Mouse (Mus musculus): ENCODE measurements around the gene Foxp1. TPM values are rescaled to one million over a fixed set of nuclear protein-coding genes. Genes with fewer than 3 reads are reported as not detected.

Gene Foxp1
- polyA plus RNA-seq, 1 experiment from 2014 or later, result 148 TPM

DNA sequence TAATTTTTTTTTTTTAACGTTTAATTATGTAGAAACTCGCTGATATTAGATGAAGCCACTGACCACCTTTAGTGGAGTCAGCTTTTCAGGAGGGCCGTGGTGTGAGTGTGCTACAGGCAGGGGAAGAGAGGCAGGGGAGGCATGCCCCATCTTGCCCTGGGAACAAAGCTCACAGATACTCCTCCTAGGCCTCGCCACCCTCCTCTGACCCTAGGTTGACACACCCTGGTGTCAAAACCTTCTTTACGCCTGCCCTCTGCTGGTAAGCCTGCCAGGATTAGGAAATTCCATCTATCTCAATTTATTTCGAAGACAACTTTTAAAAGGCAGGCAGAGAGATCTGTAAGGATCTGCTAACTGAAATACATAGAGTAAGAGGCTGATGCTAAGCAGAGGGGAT, 489.5 kb downstream of the Foxp1 start:
- ATAC-seq (replicated peaks; ENCODE audit: insufficient number of reproducible peaks, low FRiP score, low TSS enrichment, low read depth) (no peak), DNase-seq (ENCODE audit: low spot score) (peak; percentile 59)
- 38% methylated on average over 6 of the region's 6 CpGs for WGBS
- H3K27ac ChIP-seq (replicated peaks; ENCODE audit: low read depth, low read length), result no peak overlapping the region
- H3K9ac ChIP-seq (replicated peaks; ENCODE audit: low read length), result no peak overlapping the region
- H3K4me1 ChIP-seq (ENCODE audit: control insufficient read depth, insufficient read depth, low read length), result no peaks in the 10 kb centered on the region
- no peaks in the 10 kb centered on the region for H3K36me3 ChIP-seq (replicated peaks; ENCODE audit: control insufficient read depth, insufficient read depth, low read depth, low read length)
- no peaks in the 10 kb centered on the region for H3K9me3 ChIP-seq (replicated peaks; ENCODE audit: control insufficient read depth, low read length)
- H3K4me2 ChIP-seq (ENCODE audit: low read depth, low read length), result no peak overlapping the region
- no peaks in the 10 kb centered on the region for H3K27me3 ChIP-seq (ENCODE audit: control insufficient read depth, insufficient read depth, low read length)
- no peak overlapping the region for H3K4me3 ChIP-seq (ENCODE audit: low read depth, low read length)

DNA sequence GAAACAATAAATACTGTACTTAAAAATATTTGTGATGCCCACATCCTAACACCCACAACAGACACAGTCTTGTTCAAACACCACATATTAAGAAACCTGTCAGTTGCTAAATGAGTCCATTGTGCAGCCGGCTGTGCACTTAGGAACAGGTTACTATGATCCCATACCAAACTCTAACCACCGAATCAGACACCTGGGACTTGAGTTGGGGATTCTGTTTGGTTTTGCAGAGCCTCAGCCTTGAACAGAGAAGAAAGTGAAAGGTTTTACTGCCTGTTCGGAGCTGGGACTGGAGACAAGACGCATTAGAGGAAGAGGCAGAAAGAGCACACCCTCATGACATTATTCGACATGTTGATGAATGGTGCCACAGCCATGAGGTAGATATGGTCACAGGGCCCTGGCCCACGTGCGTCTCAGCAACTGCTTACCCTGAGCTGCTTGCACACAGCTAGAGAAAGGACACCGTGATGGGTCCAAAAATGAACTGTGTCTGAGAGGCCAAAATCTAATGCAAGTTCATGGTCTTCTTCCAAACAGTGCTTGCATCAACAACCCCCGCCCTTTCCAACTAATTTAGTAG, 491.1 kb downstream of the Foxp1 start:
- 72% methylated on average over 9 of the region's 9 CpGs for WGBS
- Histone ChIP-seq H3K36me3 (replicated peaks; ENCODE audit: control insufficient read depth, insufficient read depth, low read depth, low read length) (no peaks in the 10 kb centered on the region), H3K9ac (replicated peaks; ENCODE audit: low read length) (no peak overlapping the region), H3K27ac (replicated peaks; ENCODE audit: low read depth, low read length) (no peak overlapping the region), H3K4me3 (ENCODE audit: low read depth, low read length) (no peak overlapping the region), H3K27me3 (ENCODE audit: control insufficient read depth, insufficient read depth, low read length) (no peaks in the 10 kb centered on the region), H3K4me2 (ENCODE audit: low read depth, low read length) (no peak overlapping the region), H3K9me3 (replicated peaks; ENCODE audit: control insufficient read depth, low read length) (no peaks in the 10 kb centered on the region), H3K4me1 (ENCODE audit: control insufficient read depth, insufficient read depth, low read length) (no peaks in the 10 kb centered on the region; the same call in 1 of the 2 replicates)
- no peak for ATAC-seq (replicated peaks; ENCODE audit: insufficient number of reproducible peaks, low FRiP score, low TSS enrichment, low read depth)
- DNase-seq (ENCODE audit: low spot score), result no peak

DNA sequence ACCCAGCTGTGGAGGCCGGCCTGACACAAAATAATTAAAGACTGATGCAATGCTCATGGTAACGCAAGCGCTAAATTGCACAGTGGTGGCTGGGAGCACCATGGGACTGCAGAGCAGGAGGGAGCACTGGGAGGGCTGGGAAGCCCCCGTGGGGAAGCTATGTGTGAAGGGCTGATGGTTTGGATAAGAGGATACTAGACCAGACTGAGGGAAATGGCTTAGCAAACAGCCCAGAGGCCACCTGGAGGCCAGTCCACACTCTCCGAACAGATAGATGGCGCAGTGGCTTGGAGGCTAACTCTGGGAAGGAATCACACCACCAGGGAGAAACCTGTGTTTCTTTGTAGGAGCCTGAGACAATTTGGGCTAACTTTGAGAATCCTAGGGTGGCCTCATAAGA, 492.3 kb downstream of the Foxp1 start:
- H3K27me3 ChIP-seq (ENCODE audit: control insufficient read depth, insufficient read depth, low read length), result no peaks in the 10 kb centered on the region
- H3K9ac ChIP-seq (replicated peaks; ENCODE audit: low read length), result no peak overlapping the region
- H3K4me1 ChIP-seq (ENCODE audit: control insufficient read depth, insufficient read depth, low read length), result no peaks in the 10 kb centered on the region; the same call in 1 of the 2 replicates
- ATAC-seq (replicated peaks; ENCODE audit: insufficient number of reproducible peaks, low FRiP score, low TSS enrichment, low read depth) (no peak), DNase-seq (ENCODE audit: low spot score) (peak; percentile 61)
- no peaks in the 10 kb centered on the region for H3K9me3 ChIP-seq (replicated peaks; ENCODE audit: control insufficient read depth, low read length)
- no peak overlapping the region for H3K4me2 ChIP-seq (ENCODE audit: low read depth, low read length)
- no peak overlapping the region for H3K4me3 ChIP-seq (ENCODE audit: low read depth, low read length)
- WGBS, result 26% methylated on average over 6 of the region's 6 CpGs
- H3K27ac ChIP-seq (replicated peaks; ENCODE audit: low read depth, low read length), result no peak overlapping the region
- no peaks in the 10 kb centered on the region for H3K36me3 ChIP-seq (replicated peaks; ENCODE audit: control insufficient read depth, insufficient read depth, low read depth, low read length)

DNA sequence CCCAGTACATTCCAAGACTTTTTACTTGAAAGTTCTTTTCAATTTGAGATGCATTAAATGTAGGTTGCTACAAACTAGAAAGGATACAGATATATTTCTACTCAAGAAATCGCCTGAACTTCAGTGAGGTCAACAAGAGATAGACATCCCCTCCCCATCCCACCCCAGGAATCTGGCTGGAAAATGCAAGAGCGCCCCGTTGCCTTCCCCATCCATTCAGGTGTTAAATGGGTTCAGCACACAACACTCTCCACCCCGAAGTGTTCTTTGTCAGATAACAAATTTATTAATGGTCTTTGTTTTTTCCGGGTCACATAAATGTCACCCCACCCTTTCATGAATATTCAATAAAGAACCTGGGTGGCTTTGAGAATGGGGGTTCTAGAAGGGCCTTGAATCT, 493.1 kb downstream of the Foxp1 start:
- no peak for DNase-seq (ENCODE audit: low spot score)
- WGBS, result 20% methylated on average over 5 of the region's 5 CpGs
- H3K9ac ChIP-seq (replicated peaks; ENCODE audit: low read length), result no peak overlapping the region
- no peak overlapping the region for H3K4me3 ChIP-seq (ENCODE audit: low read depth, low read length)
- H3K27ac ChIP-seq (replicated peaks; ENCODE audit: low read depth, low read length), result no peak overlapping the region
- H3K9me3 ChIP-seq (replicated peaks; ENCODE audit: control insufficient read depth, low read length), result no peaks in the 10 kb centered on the region
- no peaks in the 10 kb centered on the region for H3K27me3 ChIP-seq (ENCODE audit: control insufficient read depth, insufficient read depth, low read length)
- H3K4me2 ChIP-seq (ENCODE audit: low read depth, low read length), result no peak overlapping the region
- H3K4me1 ChIP-seq (ENCODE audit: control insufficient read depth, insufficient read depth, low read length), result no peaks in the 10 kb centered on the region; the same call in 1 of the 2 replicates
- no peaks in the 10 kb centered on the region for H3K36me3 ChIP-seq (replicated peaks; ENCODE audit: control insufficient read depth, insufficient read depth, low read depth, low read length)
- no peak for ATAC-seq (replicated peaks; ENCODE audit: insufficient number of reproducible peaks, low FRiP score, low TSS enrichment, low read depth)

DNA sequence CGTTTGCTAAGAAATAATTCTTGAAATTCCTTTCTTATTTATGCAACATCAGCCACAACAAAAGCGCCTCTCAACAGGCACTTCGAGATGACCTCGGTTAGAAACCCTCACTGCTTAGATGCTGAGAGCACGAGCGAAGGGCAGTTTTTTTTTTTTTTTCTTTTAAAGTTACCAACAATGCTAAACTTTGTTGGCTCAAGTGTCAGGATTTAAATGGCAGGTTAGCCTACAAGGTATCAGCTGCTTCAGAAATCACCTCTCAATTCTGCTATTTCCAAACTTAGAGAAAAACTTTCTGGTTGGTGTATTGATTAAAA, 493.6 kb downstream of the Foxp1 start:
- peak overlapping the region; percentile 89; the same call in 1 of the 2 replicates for H3K27ac ChIP-seq (replicated peaks; ENCODE audit: low read depth, low read length)
- H3K4me1 ChIP-seq (ENCODE audit: control insufficient read depth, insufficient read depth, low read length), result no peaks in the 10 kb centered on the region; the same call in 1 of the 2 replicates
- DNase-seq (ENCODE audit: low spot score), result no peak
- H3K9me3 ChIP-seq (replicated peaks; ENCODE audit: control insufficient read depth, low read length), result no peaks in the 10 kb centered on the region
- H3K36me3 ChIP-seq (replicated peaks; ENCODE audit: control insufficient read depth, insufficient read depth, low read depth, low read length), result no peaks in the 10 kb centered on the region
- 4% methylated on average over 6 of the region's 6 CpGs for WGBS
- H3K9ac ChIP-seq (replicated peaks; ENCODE audit: low read length), result peak overlapping the region; percentile 90
- H3K4me2 ChIP-seq (ENCODE audit: low read depth, low read length), result peak overlapping the region; percentile 81
- H3K27me3 ChIP-seq (ENCODE audit: control insufficient read depth, insufficient read depth, low read length), result no peaks in the 10 kb centered on the region
- ATAC-seq (replicated peaks; ENCODE audit: insufficient number of reproducible peaks, low FRiP score, low TSS enrichment, low read depth), result no peak; the same call in 1 of the 2 replicates
- peak overlapping the region; percentile 77 for H3K4me3 ChIP-seq (ENCODE audit: low read depth, low read length)

DNA sequence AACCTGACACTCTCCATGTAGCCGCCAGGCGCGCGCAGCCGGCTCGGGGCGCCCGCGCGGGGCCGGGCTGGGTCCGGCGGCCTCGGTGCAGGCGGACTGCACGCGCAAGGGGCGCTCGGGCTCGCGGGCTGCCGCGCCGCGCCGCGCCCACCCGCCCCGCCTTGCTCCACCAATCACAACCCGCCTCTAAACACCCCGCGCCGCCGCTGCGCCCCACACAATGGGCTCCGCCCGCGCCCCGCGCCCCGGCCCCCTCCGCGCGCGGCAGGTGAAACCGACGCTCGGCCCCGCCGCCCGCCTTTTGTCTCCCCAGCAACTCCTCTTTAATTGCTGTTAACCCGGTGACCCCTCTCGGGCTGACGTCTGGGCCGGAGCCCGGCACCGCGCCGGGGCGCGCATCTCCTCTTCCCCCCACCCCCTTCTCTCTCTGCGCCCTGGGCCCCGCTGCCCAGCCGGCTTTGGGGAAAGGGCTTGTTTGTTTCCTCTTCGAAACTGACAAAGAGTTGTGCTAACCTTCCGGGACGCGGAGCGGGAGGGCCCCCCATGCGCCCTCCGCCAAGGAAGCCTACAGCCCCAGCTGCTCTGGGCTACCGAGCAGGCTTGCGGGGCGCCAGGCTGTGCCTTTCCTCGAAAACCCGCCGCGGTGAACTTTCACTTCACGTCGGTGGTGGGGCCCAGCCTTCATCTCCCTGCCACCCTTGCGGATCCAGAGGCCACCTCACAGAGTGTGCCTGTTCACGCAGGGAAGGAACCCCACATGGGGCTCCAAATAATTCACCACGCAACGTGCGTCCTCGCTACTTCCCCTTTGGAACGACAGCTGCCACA, 494.1 kb downstream of the Foxp1 start:
- under 1% methylated on average over 69 of the region's 87 CpGs for WGBS
- peak; percentile 96 for ATAC-seq (replicated peaks; ENCODE audit: insufficient number of reproducible peaks, low FRiP score, low TSS enrichment, low read depth)
- Histone ChIP-seq H3K9ac (replicated peaks; ENCODE audit: low read length) (peak overlapping the region; percentile 90), H3K27ac (replicated peaks; ENCODE audit: low read depth, low read length) (peak overlapping the region; percentile 89), H3K4me2 (ENCODE audit: low read depth, low read length) (peak overlapping the region; percentile 81), H3K27me3 (ENCODE audit: control insufficient read depth, insufficient read depth, low read length) (no peaks in the 10 kb centered on the region), H3K9me3 (replicated peaks; ENCODE audit: control insufficient read depth, low read length) (no peaks in the 10 kb centered on the region), H3K4me3 (ENCODE audit: low read depth, low read length) (peak overlapping the region; percentile 77), H3K4me1 (ENCODE audit: control insufficient read depth, insufficient read depth, low read length) (no peaks in the 10 kb centered on the region; the same call in 1 of the 2 replicates), H3K36me3 (replicated peaks; ENCODE audit: control insufficient read depth, insufficient read depth, low read depth, low read length) (no peaks in the 10 kb centered on the region)
- DNase-seq (ENCODE audit: low spot score), result peak; percentile 87

DNA sequence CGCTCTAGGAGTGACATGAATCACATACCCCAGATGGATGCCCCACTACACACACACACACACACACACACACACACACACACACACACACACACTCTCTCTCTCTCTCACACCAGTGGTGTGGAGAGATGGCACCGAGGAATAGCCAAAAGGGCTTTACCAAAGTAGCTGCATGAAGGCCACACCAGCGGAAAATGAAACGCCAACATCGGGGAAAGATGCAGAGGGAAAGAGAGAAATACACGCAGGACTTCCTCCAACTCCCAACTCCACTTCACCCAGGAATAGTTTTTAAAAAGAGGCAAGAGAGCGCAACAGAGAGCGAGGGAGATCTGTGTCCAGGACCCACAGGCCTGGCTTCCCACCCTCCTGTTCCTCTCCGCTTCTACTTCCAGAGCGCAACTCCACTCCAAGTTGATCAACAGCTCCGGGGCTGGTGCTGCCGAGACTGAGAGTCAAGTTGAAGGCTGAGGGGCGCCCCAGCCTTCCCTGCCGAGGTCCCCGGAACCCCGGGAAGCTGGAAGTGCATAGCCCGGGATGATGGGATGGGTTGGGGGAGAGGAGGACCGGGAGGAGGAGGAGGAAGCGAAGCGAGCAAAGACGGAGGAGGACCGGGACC, 494.9 kb downstream of the Foxp1 start:
- H3K9ac ChIP-seq (replicated peaks; ENCODE audit: low read length), result peak overlapping the region; percentile 90
- H3K27ac ChIP-seq (replicated peaks; ENCODE audit: low read depth, low read length), result peak overlapping the region; percentile 89
- no peaks in the 10 kb centered on the region for H3K27me3 ChIP-seq (ENCODE audit: control insufficient read depth, insufficient read depth, low read length)
- H3K4me1 ChIP-seq (ENCODE audit: control insufficient read depth, insufficient read depth, low read length), result no peaks in the 10 kb centered on the region; the same call in 1 of the 2 replicates
- peak overlapping the region; percentile 81 for H3K4me2 ChIP-seq (ENCODE audit: low read depth, low read length)
- WGBS, result under 1% methylated on average over 22 of the region's 22 CpGs
- no peaks in the 10 kb centered on the region for H3K36me3 ChIP-seq (replicated peaks; ENCODE audit: control insufficient read depth, insufficient read depth, low read depth, low read length)
- H3K9me3 ChIP-seq (replicated peaks; ENCODE audit: control insufficient read depth, low read length), result no peaks in the 10 kb centered on the region
- ATAC-seq (replicated peaks; ENCODE audit: insufficient number of reproducible peaks, low FRiP score, low TSS enrichment, low read depth) (peak; percentile 32), DNase-seq (ENCODE audit: low spot score) (no peak)
- peak overlapping the region; percentile 77 for H3K4me3 ChIP-seq (ENCODE audit: low read depth, low read length)

All from embryonic facial prominence, embryonic 11.5 days (tissue).